Mouse (Mus musculus): Measurements from ENCODE around the gene Pign. TPM values are rescaled to one million over a fixed set of nuclear protein-coding genes. Genes with fewer than 3 reads are reported as not detected.

The Pign gene
- polyA plus RNA-seq, 1 experiment from 2014 or later, result 3.4 TPM

DNA sequence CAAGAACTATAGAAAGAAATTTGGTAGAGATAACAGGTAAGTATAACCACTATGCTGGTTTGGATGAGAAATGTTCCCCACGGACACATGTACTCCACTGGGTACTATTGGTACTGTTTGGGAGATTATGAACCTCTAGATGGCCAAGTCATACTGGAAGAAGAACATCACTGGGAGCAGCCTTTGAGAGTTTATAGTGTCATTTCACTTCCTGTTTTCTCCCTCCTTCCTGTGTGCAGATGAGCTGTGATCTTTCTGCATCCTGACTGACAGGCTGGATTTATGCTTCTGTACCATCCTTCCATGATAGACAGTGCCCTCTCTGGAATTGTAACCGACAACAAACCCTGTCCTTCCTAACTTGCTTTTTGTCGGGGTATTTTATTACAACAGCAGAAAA, 110.3 kb downstream of the Pign start:
- Histone ChIP-seq H3K27me3 (ENCODE audit: insufficient read depth, low read length) (no peaks in the 10 kb centered on the region), H3K27ac (ENCODE audit: low read depth) (no peak overlapping the region), H3K9me3 (ENCODE audit: low read length) (no peaks in the 10 kb centered on the region), H3K9ac (replicated peaks) (no peak overlapping the region), H3K4me1 (ENCODE audit: insufficient read depth) (no peaks in the 10 kb centered on the region), H3K4me2 (ENCODE audit: low read depth, low read length) (no peak overlapping the region), H3K4me3 (ENCODE audit: low read depth, low read length) (no peak overlapping the region), H3K36me3 (replicated peaks; ENCODE audit: insufficient read depth, low read length) (peaks cover 5% of the 10 kb centered on the region)
- ATAC-seq (no peak), DNase-seq (no peak)
- TF ChIP-seq CTCF (IDR thresholded peaks at IDR 0.05; ENCODE audit: low read depth) (no peak), EP300 (IDR thresholded peaks at IDR 0.05; ENCODE audit: low read depth) (no peak)
- 73% methylated on average over 3 of the region's 3 CpGs for WGBS (ENCODE audit: insufficient replicate concordance)

- Histone ChIP-seq H3K4me2 (ENCODE audit: low read depth, low read length) (no peak overlapping the region), H3K27me3 (ENCODE audit: insufficient read depth, low read length) (no peaks in the 10 kb centered on the region), H3K9me3 (ENCODE audit: low read length) (no peaks in the 10 kb centered on the region), H3K27ac (ENCODE audit: low read depth) (no peak overlapping the region), H3K9ac (replicated peaks) (no peak overlapping the region), H3K36me3 (replicated peaks; ENCODE audit: insufficient read depth, low read length) (no peaks in the 10 kb centered on the region), H3K4me1 (ENCODE audit: insufficient read depth) (no peaks in the 10 kb centered on the region), H3K4me3 (ENCODE audit: low read depth, low read length) (no peak overlapping the region)
- DNase-seq (no peak), ATAC-seq (no peak)
- TF ChIP-seq CTCF (IDR thresholded peaks at IDR 0.05; ENCODE audit: low read depth) (no peak), EP300 (IDR thresholded peaks at IDR 0.05; ENCODE audit: low read depth) (no peak)
Observed at GRCm38 (mm10) chr1:105550163-105550562, 113.3 kb downstream of the Pign start.

DNA sequence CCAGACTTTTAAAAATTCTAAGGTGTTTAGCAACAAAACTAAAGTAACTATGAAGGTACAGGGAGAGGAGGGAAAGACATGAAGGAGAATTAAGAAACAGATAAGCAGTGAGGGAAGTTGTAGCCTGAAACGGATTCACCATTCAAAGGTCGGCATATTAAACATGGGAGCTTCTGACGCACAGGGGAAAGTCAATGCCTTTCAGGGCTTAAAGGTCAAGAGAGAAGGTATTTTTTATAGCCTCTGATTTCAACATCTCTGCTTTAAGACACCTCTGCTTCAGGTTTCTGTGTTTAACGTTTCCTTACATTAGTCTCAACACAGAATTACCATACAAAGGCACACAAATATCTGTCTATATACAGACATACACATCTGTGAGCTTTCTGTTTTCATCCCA, 113.8 kb downstream of the Pign start:
- H3K4me1 ChIP-seq (ENCODE audit: insufficient read depth), result no peaks in the 10 kb centered on the region
- TF ChIP-seq CTCF (IDR thresholded peaks at IDR 0.05; ENCODE audit: low read depth) (no peak), EP300 (IDR thresholded peaks at IDR 0.05; ENCODE audit: low read depth) (no peak)
- H3K27me3 ChIP-seq (ENCODE audit: insufficient read depth, low read length), result no peaks in the 10 kb centered on the region
- no peak for DNase-seq
- ATAC-seq, result no peak
- no peak overlapping the region for H3K4me2 ChIP-seq (ENCODE audit: low read depth, low read length)
- no peak overlapping the region for H3K27ac ChIP-seq (ENCODE audit: low read depth)
- H3K36me3 ChIP-seq (replicated peaks; ENCODE audit: insufficient read depth, low read length), result no peaks in the 10 kb centered on the region
- 70% methylated on average over 4 of the region's 4 CpGs for WGBS (ENCODE audit: insufficient replicate concordance)
- H3K9me3 ChIP-seq (ENCODE audit: low read length), result no peaks in the 10 kb centered on the region
- H3K9ac ChIP-seq (replicated peaks), result no peak overlapping the region
- no peak overlapping the region for H3K4me3 ChIP-seq (ENCODE audit: low read depth, low read length)

DNA sequence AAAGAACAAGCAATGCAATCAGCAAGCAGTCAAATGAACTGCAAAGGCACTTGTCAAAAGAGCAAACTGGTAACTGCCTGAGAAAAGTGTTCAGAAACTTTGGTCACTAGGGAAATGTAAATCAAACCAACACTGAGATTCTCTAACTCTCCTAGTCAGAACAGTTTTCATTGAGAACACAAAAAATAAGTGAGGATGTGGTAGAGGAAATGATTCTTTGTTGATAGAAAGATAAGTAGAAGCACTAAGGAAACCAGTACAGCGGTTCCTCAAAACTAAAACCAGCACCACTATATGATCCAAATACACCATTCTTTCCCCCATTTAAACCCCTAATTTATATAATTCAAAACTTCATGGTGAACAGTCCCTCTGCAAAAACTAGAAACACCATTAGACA, 120.4 kb downstream of the Pign start:
- WGBS (ENCODE audit: insufficient replicate concordance), result 65% methylated on average over 1 of the region's 1 CpGs
- peaks cover 9% of the 10 kb centered on the region; the same call in 1 of the 2 replicates for H3K36me3 ChIP-seq (replicated peaks; ENCODE audit: insufficient read depth, low read length)
- no peak for TF ChIP-seq EP300 (IDR thresholded peaks at IDR 0.05; ENCODE audit: low read depth)
- no peak for TF ChIP-seq CTCF (IDR thresholded peaks at IDR 0.05; ENCODE audit: low read depth)
- DNase-seq (no peak), ATAC-seq (no peak)
- H3K4me3 ChIP-seq (ENCODE audit: low read depth, low read length), result no peak overlapping the region
- H3K4me2 ChIP-seq (ENCODE audit: low read depth, low read length), result no peak overlapping the region
- no peaks in the 10 kb centered on the region for H3K4me1 ChIP-seq (ENCODE audit: insufficient read depth)
- no peak overlapping the region for H3K27ac ChIP-seq (ENCODE audit: low read depth)
- no peaks in the 10 kb centered on the region for H3K27me3 ChIP-seq (ENCODE audit: insufficient read depth, low read length)
- no peak overlapping the region for H3K9ac ChIP-seq (replicated peaks)
- no peaks in the 10 kb centered on the region for H3K9me3 ChIP-seq (ENCODE audit: low read length)

DNA sequence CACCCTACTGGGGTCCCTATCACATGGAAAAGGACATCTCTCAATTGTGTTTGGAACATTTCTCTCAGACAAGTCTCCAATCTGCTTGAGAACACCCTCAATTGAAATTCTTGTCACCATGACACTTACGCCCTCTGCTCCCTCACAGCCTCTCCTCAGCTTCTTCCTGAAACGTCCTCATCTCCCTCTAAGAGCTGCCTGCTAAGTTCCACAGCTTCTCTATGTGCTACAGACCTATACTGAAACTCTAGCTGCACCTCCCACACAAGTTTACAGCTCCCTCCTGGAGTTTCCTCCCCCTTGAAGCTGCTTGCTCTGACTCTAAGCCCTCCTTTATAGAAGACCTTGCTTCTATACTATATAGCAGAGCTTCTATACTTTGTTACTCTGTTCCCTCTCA, 139.7 kb downstream of the Pign start:
- H3K9ac ChIP-seq (replicated peaks), result no peak overlapping the region
- no peak overlapping the region for H3K4me3 ChIP-seq (ENCODE audit: low read depth, low read length)
- no peak overlapping the region for H3K4me2 ChIP-seq (ENCODE audit: low read depth, low read length)
- no peaks in the 10 kb centered on the region for H3K27me3 ChIP-seq (ENCODE audit: insufficient read depth, low read length)
- ATAC-seq, result no peak
- no peak overlapping the region for H3K27ac ChIP-seq (ENCODE audit: low read depth)
- no peak for TF ChIP-seq EP300 (IDR thresholded peaks at IDR 0.05; ENCODE audit: low read depth)
- no peak for TF ChIP-seq CTCF (IDR thresholded peaks at IDR 0.05; ENCODE audit: low read depth)
- peaks cover 6% of the 10 kb centered on the region; the same call in 1 of the 2 replicates for H3K36me3 ChIP-seq (replicated peaks; ENCODE audit: insufficient read depth, low read length)
- H3K9me3 ChIP-seq (ENCODE audit: low read length), result no peaks in the 10 kb centered on the region
- H3K4me1 ChIP-seq (ENCODE audit: insufficient read depth), result no peaks in the 10 kb centered on the region
- DNase-seq, result no peak
- WGBS (ENCODE audit: insufficient replicate concordance), result 74% methylated on average over 2 of the region's 2 CpGs

DNA sequence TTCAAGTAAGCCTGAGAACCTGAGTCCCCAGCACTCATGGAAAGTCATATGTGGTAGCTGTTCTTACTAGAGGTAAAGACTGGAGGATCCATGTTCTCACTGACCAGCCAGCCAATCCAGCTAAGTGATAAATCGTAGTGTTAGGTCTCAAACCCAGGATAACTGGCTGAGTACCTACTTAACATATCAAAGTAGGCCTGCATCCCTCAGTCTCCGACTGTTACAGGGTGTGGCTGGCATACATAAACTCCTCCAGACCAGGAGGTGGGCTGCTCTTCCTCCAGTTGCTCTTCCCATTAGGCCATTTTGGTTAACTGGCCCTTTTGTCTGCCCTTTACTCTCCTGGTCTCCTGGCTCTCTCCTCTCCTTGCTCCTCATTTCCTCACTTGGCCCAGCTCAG, 141.2 kb downstream of the Pign start:
- H3K9me3 ChIP-seq (ENCODE audit: low read length), result no peaks in the 10 kb centered on the region
- peaks cover 6% of the 10 kb centered on the region; the same call in 1 of the 2 replicates for H3K36me3 ChIP-seq (replicated peaks; ENCODE audit: insufficient read depth, low read length)
- TF ChIP-seq EP300 (IDR thresholded peaks at IDR 0.05; ENCODE audit: low read depth), result no peak
- TF ChIP-seq CTCF (IDR thresholded peaks at IDR 0.05; ENCODE audit: low read depth), result no peak
- H3K9ac ChIP-seq (replicated peaks), result no peak overlapping the region
- no peak overlapping the region for H3K27ac ChIP-seq (ENCODE audit: low read depth)
- no peak for ATAC-seq
- 84% methylated on average over 2 of the region's 2 CpGs for WGBS (ENCODE audit: insufficient replicate concordance)
- DNase-seq, result no peak
- H3K4me3 ChIP-seq (ENCODE audit: low read depth, low read length), result no peak overlapping the region
- no peaks in the 10 kb centered on the region for H3K27me3 ChIP-seq (ENCODE audit: insufficient read depth, low read length)
- no peak overlapping the region for H3K4me2 ChIP-seq (ENCODE audit: low read depth, low read length)
- no peaks in the 10 kb centered on the region for H3K4me1 ChIP-seq (ENCODE audit: insufficient read depth)

DNA sequence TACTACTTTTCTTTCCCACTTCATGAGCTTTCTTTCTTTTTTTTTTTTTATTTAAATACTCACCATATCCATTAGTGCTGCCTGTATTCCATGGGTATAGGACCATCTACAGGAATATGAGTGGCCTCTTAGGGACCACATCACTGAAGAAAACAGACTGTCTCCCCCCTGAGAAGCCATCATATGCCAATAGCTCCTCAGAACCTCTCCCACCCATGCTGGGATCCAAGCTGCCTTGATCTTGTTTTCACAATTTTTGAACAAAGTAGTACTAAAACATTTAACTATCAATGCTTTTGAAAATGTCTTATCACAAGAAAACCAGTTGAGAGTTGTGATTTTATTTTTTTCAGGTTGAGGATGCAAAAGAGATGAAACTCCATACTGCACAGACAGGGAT, 145.4 kb downstream of the Pign start:
- Histone ChIP-seq H3K9me3 (ENCODE audit: low read length) (no peaks in the 10 kb centered on the region), H3K27me3 (ENCODE audit: insufficient read depth, low read length) (no peaks in the 10 kb centered on the region), H3K4me1 (ENCODE audit: insufficient read depth) (no peaks in the 10 kb centered on the region), H3K36me3 (replicated peaks; ENCODE audit: insufficient read depth, low read length) (peaks cover 6% of the 10 kb centered on the region; the same call in 1 of the 2 replicates), H3K4me3 (ENCODE audit: low read depth, low read length) (no peak overlapping the region), H3K9ac (replicated peaks) (no peak overlapping the region), H3K4me2 (ENCODE audit: low read depth, low read length) (no peak overlapping the region), H3K27ac (ENCODE audit: low read depth) (no peak overlapping the region)
- no peak for TF ChIP-seq CTCF (IDR thresholded peaks at IDR 0.05; ENCODE audit: low read depth)
- TF ChIP-seq EP300 (IDR thresholded peaks at IDR 0.05; ENCODE audit: low read depth), result no peak
- DNase-seq, result no peak
- ATAC-seq, result no peak
